In genomic region chr11:87589605-87590004, GRCm38 (mm10) we compare ENCODE assay signal across 13 mouse cellular contexts. TPM values are rescaled to one million over a fixed set of nuclear protein-coding genes. Genes with fewer than 3 reads are reported as not detected.
DNase-seq lines count a peak whose midpoint lies in the region; ATAC-seq and TF ChIP-seq lines count a peak whose summit lies in the region.
"Had no signal": no experiment of that assay in that cellular context is flagged by ENCODE, and none has a peak within 500 bp of the region (broad histone marks: within the 10 kb centered on the region; RNA-seq: fewer than 3 reads in every experiment).

No protein-coding gene starts in this region.

- no peak for DNase-seq in heart, adult 9 months (ENCODE audit: low spot score in 2 of 2)
- DNase-seq in midbrain, embryonic 14.5 days = no peak
- DNase-seq in midbrain, postnatal 0 days (ENCODE audit: low spot score) = no peak
- DNase-seq: gastrocnemius, postnatal 10 days; layer of hippocampus, postnatal 36 days had no signal

- H3K27ac ChIP-seq in heart, embryonic 14.5 days (replicated peaks in 1 of 2; ENCODE audit: control insufficient read depth in 1 of 2, insufficient read depth in 1 of 2, low read depth in 2 of 2, low read length in 2 of 2) = no peak overlapping the region
- H3K27ac ChIP-seq in midbrain, embryonic 14.5 days (replicated peaks; ENCODE audit: low read depth, low read length) = no peak overlapping the region
- no peak overlapping the region for H3K27ac ChIP-seq in midbrain, postnatal 0 days (ENCODE audit: low read depth, low read length)
- H3K27ac ChIP-seq in intestine, embryonic 15.5 days = no peak overlapping the region
- H3K27ac ChIP-seq in stomach, embryonic 16.5 days (ENCODE audit: low read length) = no peak overlapping the region

- peaks cover 10% of the 10 kb centered on the region for H3K36me3 ChIP-seq in heart, embryonic 14.5 days (ENCODE audit: control insufficient read depth, insufficient read depth, low read length)
- peaks cover 8% of the 10 kb centered on the region; the same call in 1 of the 2 replicates for H3K36me3 ChIP-seq in midbrain, embryonic 14.5 days (ENCODE audit: control insufficient read depth, insufficient read depth, low read length)
- 0 out of 2 replicates have a peak, but pooled peaks cover 8% of the 10 kb centered on the region for H3K36me3 ChIP-seq in midbrain, postnatal 0 days (ENCODE audit: insufficient read depth, low read length)
- 0 out of 2 replicates have a peak, but pooled peaks cover 3% of the 10 kb centered on the region for H3K36me3 ChIP-seq in intestine, embryonic 15.5 days
- no peaks in the 10 kb centered on the region for H3K36me3 ChIP-seq in stomach, embryonic 16.5 days (ENCODE audit: control insufficient read depth, insufficient read depth, low read length)

- peak overlapping the region; percentile 87 for H3K4me2 ChIP-seq in heart, embryonic 14.5 days (ENCODE audit: low read length)
- H3K4me2 ChIP-seq in midbrain, embryonic 14.5 days (ENCODE audit: low read length) = no peak overlapping the region
- H3K4me2 ChIP-seq in midbrain, postnatal 0 days (ENCODE audit: low read depth, low read length, poor library complexity, severe bottlenecking) = no peak overlapping the region
- 0 out of 2 replicates have a peak overlapping the region, but pooled peaks have one; percentile 72 for H3K4me2 ChIP-seq in intestine, embryonic 15.5 days (replicated peaks)
- 0 out of 2 replicates have a peak overlapping the region, but pooled peaks have one; percentile 85 for H3K4me2 ChIP-seq in stomach, embryonic 16.5 days (ENCODE audit: low read depth, low read length)

- no peak for TF ChIP-seq CTCF in midbrain, postnatal 0 days (IDR thresholded peaks at IDR 0.05)

- peaks cover 14 to 28% of the 10 kb centered on the region in 2 experiments for H3K4me1 ChIP-seq in heart, embryonic 14.5 days (ENCODE audit: control insufficient read depth in 2 of 2, insufficient read depth in 2 of 2, low read length in 2 of 2)
- H3K4me1 ChIP-seq in midbrain, embryonic 14.5 days (ENCODE audit: control insufficient read depth, insufficient read depth, low read length) = peaks cover 25% of the 10 kb centered on the region
- peaks cover 15% of the 10 kb centered on the region for H3K4me1 ChIP-seq in midbrain, postnatal 0 days (ENCODE audit: insufficient read depth, low read length)
- H3K4me1 ChIP-seq in intestine, embryonic 15.5 days (replicated peaks) = peaks cover 37% of the 10 kb centered on the region
- peaks cover 26% of the 10 kb centered on the region for H3K4me1 ChIP-seq in stomach, embryonic 16.5 days (ENCODE audit: control insufficient read depth, insufficient read depth, low read length)

- H3K9ac ChIP-seq in heart, embryonic 14.5 days (ENCODE audit: low read length) = peak overlapping the region; percentile 94
- no peak overlapping the region for H3K9ac ChIP-seq in midbrain, embryonic 14.5 days (replicated peaks; ENCODE audit: low read length)
- H3K9ac ChIP-seq in midbrain, postnatal 0 days (replicated peaks; ENCODE audit: low read length, poor library complexity, severe bottlenecking) = no peak overlapping the region
- no peak overlapping the region for H3K9ac ChIP-seq in intestine, embryonic 15.5 days
- H3K9ac ChIP-seq in stomach, embryonic 16.5 days (ENCODE audit: low read length) = 0 out of 2 replicates have a peak overlapping the region, but pooled peaks have one; percentile 40

- H3K4me3 ChIP-seq in heart, embryonic 14.5 days (ENCODE audit: control insufficient read depth in 1 of 2, insufficient read depth in 1 of 2, low read depth in 1 of 2, low read length in 2 of 2) = no peak overlapping the region
- 0 out of 2 replicates have a peak overlapping the region, but pooled peaks have one; percentile 65 for H3K4me3 ChIP-seq in midbrain, embryonic 14.5 days (replicated peaks; ENCODE audit: low read depth, low read length)
- H3K4me3 ChIP-seq in midbrain, postnatal 0 days (ENCODE audit: low read depth, low read length) = no peak overlapping the region
- no peak overlapping the region for H3K4me3 ChIP-seq in intestine, embryonic 15.5 days (replicated peaks)
- H3K4me3 ChIP-seq in stomach, embryonic 16.5 days (replicated peaks; ENCODE audit: low read length) = no peak overlapping the region

- 87% methylated on average over 8 of the region's 8 CpGs for WGBS in heart, embryonic 14.5 days
- 91% methylated on average over 8 of the region's 8 CpGs for WGBS in midbrain, embryonic 14.5 days
- WGBS in midbrain, postnatal 0 days = 96% methylated on average over 8 of the region's 8 CpGs
- 93% methylated on average over 8 of the region's 8 CpGs for WGBS in intestine, embryonic 15.5 days
- WGBS in stomach, embryonic 16.5 days = 91% methylated on average over 8 of the region's 8 CpGs

- H3K9me3 ChIP-seq in heart, embryonic 14.5 days (ENCODE audit: control insufficient read depth, low read length) = no peaks in the 10 kb centered on the region
- no peaks in the 10 kb centered on the region for H3K9me3 ChIP-seq in midbrain, embryonic 14.5 days (ENCODE audit: control insufficient read depth, low read length)
- no peaks in the 10 kb centered on the region for H3K9me3 ChIP-seq in midbrain, postnatal 0 days (ENCODE audit: low read length)
- no peaks in the 10 kb centered on the region for H3K9me3 ChIP-seq in intestine, embryonic 15.5 days
- H3K9me3 ChIP-seq in stomach, embryonic 16.5 days (replicated peaks; ENCODE audit: control insufficient read depth, low read length) = no peaks in the 10 kb centered on the region

- no peaks in the 10 kb centered on the region for H3K27me3 ChIP-seq in heart, embryonic 14.5 days (ENCODE audit: control insufficient read depth, insufficient read depth, low read length)
- H3K27me3 ChIP-seq in midbrain, embryonic 14.5 days (ENCODE audit: control insufficient read depth, insufficient read depth, low read length) = no peaks in the 10 kb centered on the region
- no peaks in the 10 kb centered on the region for H3K27me3 ChIP-seq in midbrain, postnatal 0 days (ENCODE audit: insufficient read depth, low read length)
- no peaks in the 10 kb centered on the region for H3K27me3 ChIP-seq in intestine, embryonic 15.5 days (replicated peaks)
- H3K27me3 ChIP-seq in stomach, embryonic 16.5 days (ENCODE audit: control insufficient read depth, insufficient read depth, low read length) = no peaks in the 10 kb centered on the region

- no peak for ATAC-seq in heart, embryonic 14.5 days (ENCODE audit: insufficient number of reproducible peaks, insufficient read depth, low FRiP score, low read depth)
- no peak for ATAC-seq in midbrain, embryonic 14.5 days (ENCODE audit: low FRiP score, low TSS enrichment)
- no peak for ATAC-seq in midbrain, postnatal 0 days (ENCODE audit: low FRiP score)
- ATAC-seq in intestine, embryonic 15.5 days = no peak
- ATAC-seq in stomach, embryonic 16.5 days (ENCODE audit: insufficient read depth, low FRiP score) = no peak
- no peak for ATAC-seq in erythroid progenitor cell, adult 5-6 weeks (replicated peaks; ENCODE audit: low FRiP score, poor library complexity, severe bottlenecking)
- ATAC-seq: activated CD4-positive, CD25-positive, alpha-beta regulatory T cell, adult 4 months had no signal

RNA-seq across cellular contexts. Expression of gene Mtmr4, which starts 2.4 kb away (rescaled TPM):
- polyA plus RNA-seq in heart, embryonic 14.5 days (2014; fragmentation: Nextera tagmentation; extraction: Ambion mirVana) = 14.3 and 17.7 TPM in 2 replicates
- 54.1 and 75.1 TPM in 2 replicates for polyA plus RNA-seq in midbrain, embryonic 14.5 days (2014; fragmentation: Nextera tagmentation; extraction: Ambion mirVana)
- 98.9 and 116 TPM in 2 replicates for total RNA-seq in midbrain, postnatal 0 days (2014; rRNA removed)
- polyA plus RNA-seq in midbrain, postnatal 0 days (2015; fragmentation: Nextera tagmentation; extraction: Ambion mirVana) = 33.2 and 34.1 TPM in 2 replicates
- 26.9 and 27.6 TPM in 2 replicates for polyA plus RNA-seq in intestine, embryonic 15.5 days (2015; fragmentation: Nextera tagmentation; extraction: Ambion mirVana)
- polyA plus RNA-seq in stomach, embryonic 16.5 days (2015; fragmentation: Nextera tagmentation; extraction: Ambion mirVana) = 27.0 and 28.6 TPM in 2 replicates
- 5.4 and 15.1 TPM in 2 replicates for total RNA-seq in erythroid progenitor cell, adult 5-6 weeks (2015; ENCODE audit: low replicate concordance)
- total RNA-seq in erythroid progenitor cell, adult 5-6 weeks (2017; ENCODE audit: low replicate concordance) = 13.1 and 15.1 TPM in 2 replicates

RNA-seq across cellular contexts. Expression of gene Sept4, which starts 20.9 kb away (rescaled TPM):
- 23.5 and 25.8 TPM in 2 replicates for polyA plus RNA-seq in heart, embryonic 14.5 days (2014; fragmentation: Nextera tagmentation; extraction: Ambion mirVana)
- polyA plus RNA-seq in midbrain, embryonic 14.5 days (2014; fragmentation: Nextera tagmentation; extraction: Ambion mirVana) = 20.0 and 21.5 TPM in 2 replicates
- total RNA-seq in midbrain, postnatal 0 days (2014; rRNA removed) = 19.4 and 26.6 TPM in 2 replicates
- 39.1 and 40.5 TPM in 2 replicates for polyA plus RNA-seq in midbrain, postnatal 0 days (2015; fragmentation: Nextera tagmentation; extraction: Ambion mirVana)
- 24.9 and 25.0 TPM in 2 replicates for polyA plus RNA-seq in intestine, embryonic 15.5 days (2015; fragmentation: Nextera tagmentation; extraction: Ambion mirVana)
- 25.1 and 26.7 TPM in 2 replicates for polyA plus RNA-seq in stomach, embryonic 16.5 days (2015; fragmentation: Nextera tagmentation; extraction: Ambion mirVana)
- not detected in 2 replicates for total RNA-seq in erythroid progenitor cell, adult 5-6 weeks (2015; ENCODE audit: low replicate concordance)
- 2.7 and 4.7 TPM in 2 replicates for total RNA-seq in erythroid progenitor cell, adult 5-6 weeks (2017; ENCODE audit: low replicate concordance)

RNA-seq across cellular contexts. Expression of gene Gm11492, which starts 23.2 kb away (rescaled TPM):
- not detected in 2 replicates for polyA plus RNA-seq in heart, embryonic 14.5 days (2014; fragmentation: Nextera tagmentation; extraction: Ambion mirVana)
- not detected in 2 replicates for polyA plus RNA-seq in midbrain, embryonic 14.5 days (2014; fragmentation: Nextera tagmentation; extraction: Ambion mirVana)
- not detected in 2 replicates for total RNA-seq in midbrain, postnatal 0 days (2014; rRNA removed)
- polyA plus RNA-seq in midbrain, postnatal 0 days (2015; fragmentation: Nextera tagmentation; extraction: Ambion mirVana) = not detected in 2 replicates
- not detected in 2 replicates for polyA plus RNA-seq in intestine, embryonic 15.5 days (2015; fragmentation: Nextera tagmentation; extraction: Ambion mirVana)
- polyA plus RNA-seq in stomach, embryonic 16.5 days (2015; fragmentation: Nextera tagmentation; extraction: Ambion mirVana) = not detected in 2 replicates
- not detected in 2 replicates for total RNA-seq in erythroid progenitor cell, adult 5-6 weeks (2015; ENCODE audit: low replicate concordance)
- not detected in 2 replicates for total RNA-seq in erythroid progenitor cell, adult 5-6 weeks (2017; ENCODE audit: low replicate concordance)
- total RNA-seq: gastrocnemius, postnatal 10 days; layer of hippocampus, postnatal 36 days had no signal
- polyA plus RNA-seq: activated CD4-positive, CD25-positive, alpha-beta regulatory T cell, adult 4 months; kidney, embryonic 16.5 days; liver, embryonic 16.5 days; spleen, adult 2 months had no signal

RNA-seq across cellular contexts. Expression of gene Hsf5, which starts 27.4 kb away (rescaled TPM):
- polyA plus RNA-seq in heart, embryonic 14.5 days (2014; fragmentation: Nextera tagmentation; extraction: Ambion mirVana) = 0.13 and 0.15 TPM in 2 replicates
- polyA plus RNA-seq in midbrain, embryonic 14.5 days (2014; fragmentation: Nextera tagmentation; extraction: Ambion mirVana) = 0.37 and 0.46 TPM in 2 replicates
- 0.11 and 0.52 TPM in 2 replicates for total RNA-seq in midbrain, postnatal 0 days (2014; rRNA removed)
- polyA plus RNA-seq in midbrain, postnatal 0 days (2015; fragmentation: Nextera tagmentation; extraction: Ambion mirVana) = 0.10 and 0.25 TPM in 2 replicates
- polyA plus RNA-seq in intestine, embryonic 15.5 days (2015; fragmentation: Nextera tagmentation; extraction: Ambion mirVana) = 0.15 and 0.29 TPM in 2 replicates
- 0.10 and 0.14 TPM in 2 replicates for polyA plus RNA-seq in stomach, embryonic 16.5 days (2015; fragmentation: Nextera tagmentation; extraction: Ambion mirVana)
- total RNA-seq in erythroid progenitor cell, adult 5-6 weeks (2015; ENCODE audit: low replicate concordance) = not detected in 2 replicates
- not detected in 2 replicates for total RNA-seq in erythroid progenitor cell, adult 5-6 weeks (2017; ENCODE audit: low replicate concordance)

Comparison
In these comparisons a context has a peak if more than half of its experiments do, and no peak if none do; other contexts are left out.
1. H3K4me2 ChIP-seq: peak in heart, embryonic 14.5 days (single experiment), intestine, embryonic 15.5 days (single experiment) and stomach, embryonic 16.5 days (single experiment); none in midbrain, embryonic 14.5 days (single experiment) and midbrain, postnatal 0 days (single experiment).
2. H3K9ac ChIP-seq: peak in heart, embryonic 14.5 days (single experiment) and stomach, embryonic 16.5 days (single experiment); none in midbrain, embryonic 14.5 days (single experiment), midbrain, postnatal 0 days (single experiment) and intestine, embryonic 15.5 days (single experiment).